Mouse (Mus musculus) heart, postnatal 0 days (tissue): ENCODE data around the gene Ptprj.

Source experiments
- CTCF ChIP-seq: IDR thresholded peaks from 2 replicates; pipeline ENCODE4 v1.5.1; 2016; ENCODE audit warnings: antibody characterized with exemption, control low read depth, low read depth
- EP300 ChIP-seq: IDR thresholded peaks from 2 replicates; pipeline ENCODE4 v1.6.1; 2016; ENCODE audit warnings: antibody characterized with exemption, low read depth

DNA sequence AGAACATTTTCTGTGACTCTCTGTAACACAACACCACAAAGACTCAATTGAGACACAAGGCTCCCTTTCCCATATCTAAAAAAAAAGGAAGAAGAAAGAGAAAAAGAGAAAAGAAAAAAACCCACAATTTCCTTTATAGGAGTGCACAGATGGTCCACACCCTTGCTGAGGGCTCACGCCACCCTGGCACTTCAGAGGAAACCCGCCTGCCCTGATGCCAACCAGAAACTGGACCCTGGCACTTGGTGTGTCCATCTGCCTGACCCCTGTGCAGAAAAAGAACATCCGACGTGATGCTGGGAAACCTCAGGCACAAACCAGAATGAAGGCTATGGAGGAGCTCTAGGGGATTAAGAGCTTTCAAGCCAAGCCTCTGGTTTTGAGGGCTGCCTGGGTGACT is 43.2 kb downstream of the Ptprj start:
- no peak for TF ChIP-seq CTCF
- no peak for TF ChIP-seq EP300
